Mouse (Mus musculus) lung, embryonic 16.5 days (tissue): ENCODE measurements at regions not wholly inside any gene's neighbourhood (a gene's known extent, or its start where the extent isn't known, plus 50 kb on each side); places are given as distances from the start of the nearest gene placed in this dataset.
A peak's percentile ranks its signal among the peaks of the same experiment; 100 is the strongest.

ENCODE experiments used
- ATAC-seq: fragments of 200-750 bp; cut with Nextera tagmentation; 2 replicates; pipeline ENCODE4 v1.8.0; 2017; ENCODE audit warnings: low read depth, mild to moderate bottlenecking, moderate library complexity
- H3K27ac ChIP-seq: fragments of 300-500 bp; sonication (generic); 2 replicates; pipeline ENCODE4 v1.5.1; 2014; ENCODE audit warnings: mild to moderate bottlenecking, control low read depth, low read length
- H3K27me3 ChIP-seq: fragments of 300-500 bp; sonication (generic); 2 replicates; pipeline ENCODE4 v1.6.1; 2014; ENCODE audit warnings: low read depth, low read length, mixed read lengths; ENCODE audit not compliant: control insufficient read depth, insufficient read depth
- H3K36me3 ChIP-seq: fragments of 300-500 bp; sonication (generic); 2 replicates; pipeline ENCODE4 v1.6.1; 2014; ENCODE audit warnings: low read length; ENCODE audit not compliant: control insufficient read depth, insufficient read depth
- H3K4me1 ChIP-seq: fragments of 300-500 bp; sonication (generic); replicated peaks from 2 replicates; pipeline ENCODE4 v1.6.1; 2014; ENCODE audit warnings: low read length, mixed read lengths; ENCODE audit not compliant: control insufficient read depth, insufficient read depth
- H3K4me2 ChIP-seq: fragments of 300-500 bp; sonication (generic); 2 replicates; pipeline ENCODE4 v1.6.1; 2014; ENCODE audit warnings: low read depth, low read length, control low read depth
- H3K4me3 ChIP-seq: fragments of 300-500 bp; sonication (generic); 2 replicates; pipeline ENCODE4 v1.5.1; 2014; ENCODE audit warnings: mild to moderate bottlenecking, low read length, control low read depth
- H3K9ac ChIP-seq: fragments of 300-500 bp; sonication (generic); 2 replicates; pipeline ENCODE4 v1.6.1; 2014; ENCODE audit warnings: low read length, control low read depth
- H3K9me3 ChIP-seq: fragments of 300-500 bp; sonication (generic); 2 replicates; pipeline ENCODE4 v1.6.1; 2016; ENCODE audit warnings: low read length; ENCODE audit not compliant: control insufficient read depth
- WGBS: fragments of 180-500 bp; shearing (Covaris S2); extraction: QIAGEN DNeasy Blood & Tissue Kit; methylation state at CpG from one replicate; pipeline ENCODE4 v1.1.7; 2014; 5-methylcytosine and 5-hydroxymethylcytosine counted together

GRCm38 (mm10) chr14:71281568-71281967 lies 681.9 kb upstream of the Fam160b2 start:
- Histone ChIP-seq H3K9ac (no peak overlapping the region), H3K36me3 (no peaks in the 10 kb centered on the region), H3K4me3 (no peak overlapping the region), H3K27me3 (no peaks in the 10 kb centered on the region), H3K4me2 (no peak overlapping the region), H3K4me1 (no peaks in the 10 kb centered on the region), H3K9me3 (no peaks in the 10 kb centered on the region), H3K27ac (no peak overlapping the region)
- 81% methylated on average over 14 of the region's 14 CpGs for WGBS
- ATAC-seq = no peak

- 39% methylated on average over 12 of the region's 12 CpGs for WGBS
- Histone ChIP-seq H3K4me3 (0 out of 2 replicates have a peak overlapping the region, but pooled peaks have one; percentile 23), H3K27me3 (no peaks in the 10 kb centered on the region), H3K4me1 (no peaks in the 10 kb centered on the region), H3K27ac (no peak overlapping the region), H3K4me2 (peak overlapping the region; percentile 18; the same call in 1 of the 2 replicates), H3K9ac (no peak overlapping the region; the same call in 1 of the 2 replicates), H3K9me3 (no peaks in the 10 kb centered on the region), H3K36me3 (no peaks in the 10 kb centered on the region)
- no peak for ATAC-seq
These were observed 676.7 kb upstream of the Fam160b2 start for GRCm38 (mm10) chr14:71276309-71276791.

- ATAC-seq = no peak
- no peaks in the 10 kb centered on the region for H3K36me3 ChIP-seq
- H3K4me3 ChIP-seq = no peak overlapping the region
- H3K4me1 ChIP-seq = no peaks in the 10 kb centered on the region
- no peaks in the 10 kb centered on the region for H3K27me3 ChIP-seq
- H3K27ac ChIP-seq = no peak overlapping the region
- no peaks in the 10 kb centered on the region for H3K9me3 ChIP-seq
- H3K4me2 ChIP-seq = no peak overlapping the region
- no peak overlapping the region for H3K9ac ChIP-seq
- WGBS = 80% methylated on average over 2 of the region's 2 CpGs
These were observed 672.8 kb upstream of the Fam160b2 start for GRCm38 (mm10) chr14:71272470-71272869.

- Histone ChIP-seq H3K4me3 (no peak overlapping the region), H3K4me2 (no peak overlapping the region), H3K4me1 (no peaks in the 10 kb centered on the region), H3K9ac (no peak overlapping the region), H3K27ac (no peak overlapping the region), H3K9me3 (no peaks in the 10 kb centered on the region), H3K36me3 (no peaks in the 10 kb centered on the region), H3K27me3 (no peaks in the 10 kb centered on the region)
- no peak for ATAC-seq
- WGBS = 79% methylated on average over 4 of the region's 4 CpGs
These were observed 658.0 kb upstream of the Fam160b2 start for GRCm38 (mm10) chr14:71257650-71258049.

- Histone ChIP-seq H3K4me3 (no peak overlapping the region), H3K36me3 (no peaks in the 10 kb centered on the region), H3K4me2 (no peak overlapping the region), H3K9ac (no peak overlapping the region), H3K27me3 (no peaks in the 10 kb centered on the region), H3K4me1 (no peaks in the 10 kb centered on the region), H3K27ac (no peak overlapping the region), H3K9me3 (no peaks in the 10 kb centered on the region)
- WGBS = 36% methylated on average over 1 of the region's 1 CpGs
- ATAC-seq = no peak
These were observed 654.6 kb upstream of the Fam160b2 start for GRCm38 (mm10) chr14:71254207-71254606.

- WGBS = 65% methylated on average over 3 of the region's 3 CpGs
- H3K27ac ChIP-seq = no peak overlapping the region
- H3K4me1 ChIP-seq = no peaks in the 10 kb centered on the region
- no peaks in the 10 kb centered on the region for H3K36me3 ChIP-seq
- H3K9me3 ChIP-seq = no peaks in the 10 kb centered on the region
- H3K27me3 ChIP-seq = no peaks in the 10 kb centered on the region
- H3K4me2 ChIP-seq = no peak overlapping the region
- no peak overlapping the region for H3K9ac ChIP-seq
- no peak for ATAC-seq
- H3K4me3 ChIP-seq = no peak overlapping the region
These were observed 652.5 kb upstream of the Fam160b2 start for GRCm38 (mm10) chr14:71252136-71252535.

GRCm38 (mm10) chr14:71251116-71251515 lies 651.5 kb upstream of the Fam160b2 start:
- H3K27ac ChIP-seq = no peak overlapping the region
- WGBS = 68% methylated on average over 1 of the region's 1 CpGs
- 0 out of 2 replicates have a peak, but pooled peaks have one; percentile 23 for ATAC-seq

GRCm38 (mm10) chr14:71249387-71249965 lies 649.8 kb upstream of the Fam160b2 start:
- Histone ChIP-seq H3K27me3 (no peaks in the 10 kb centered on the region), H3K9ac (no peak overlapping the region), H3K9me3 (no peaks in the 10 kb centered on the region), H3K4me3 (no peak overlapping the region), H3K27ac (peak overlapping the region; percentile 62), H3K36me3 (no peaks in the 10 kb centered on the region), H3K4me1 (no peaks in the 10 kb centered on the region), H3K4me2 (no peak overlapping the region)
- 36% methylated on average over 7 of the region's 7 CpGs for WGBS
- peak; percentile 39; the same call in 1 of the 2 replicates for ATAC-seq

More at GRCm38 (mm10) chr14:71251116-71251515, 651.5 kb upstream of the Fam160b2 start:
- Histone ChIP-seq H3K4me2 (no peak overlapping the region), H3K9ac (no peak overlapping the region), H3K36me3 (no peaks in the 10 kb centered on the region), H3K4me1 (no peaks in the 10 kb centered on the region), H3K27me3 (no peaks in the 10 kb centered on the region), H3K9me3 (no peaks in the 10 kb centered on the region), H3K4me3 (no peak overlapping the region)

- 63% methylated on average over 2 of the region's 2 CpGs for WGBS
- Histone ChIP-seq H3K36me3 (no peaks in the 10 kb centered on the region), H3K9me3 (no peaks in the 10 kb centered on the region), H3K27ac (no peak overlapping the region), H3K9ac (no peak overlapping the region), H3K27me3 (no peaks in the 10 kb centered on the region), H3K4me1 (no peaks in the 10 kb centered on the region), H3K4me2 (no peak overlapping the region), H3K4me3 (no peak overlapping the region)
- peak; percentile 87 for ATAC-seq
These were observed 648.9 kb upstream of the Fam160b2 start for GRCm38 (mm10) chr14:71248534-71248933.
